Mouse (Mus musculus) thymus, adult 2 months (tissue): Measurements from ENCODE around the gene Gm47995.
"Not testable (repeated sequence)": the region's sequence is repeated elsewhere in the genome, so short reads cannot be mapped to it uniquely, and the experiment has no call there.

ENCODE experiments used
- CTCF ChIP-seq: fragments of 200-500 bp; IDR thresholded peaks from 2 replicates; pipeline ENCODE4 v1.5.1; 2012; ENCODE audit warnings: mild to moderate bottlenecking, control low read depth, low read length, moderate library complexity, borderline replicate concordance; ENCODE audit not compliant: control insufficient read depth, poor library complexity, insufficient read depth; ENCODE audit errors: extremely low read depth
- POLR2A ChIP-seq: fragments of 200-500 bp; IDR thresholded peaks from 2 replicates; pipeline ENCODE4 v1.6.1; 2012; ENCODE audit warnings: mild to moderate bottlenecking, low read length, control low read depth, moderate library complexity; ENCODE audit not compliant: control insufficient read depth, poor library complexity, insufficient read depth; ENCODE audit errors: extremely low read depth

GRCm38 (mm10) chr1:151196690-151197089, 1.6 kb upstream of the Gm47995 start:
- TF ChIP-seq CTCF, POLR2A: not testable (repeated sequence)
